Mouse (Mus musculus) kidney, adult 2 months (tissue): ENCODE measurements around the gene Aktip.

ENCODE experiments used
- CTCF ChIP-seq: fragments of 200-500 bp; conservative IDR thresholded peaks from 2 replicates; pipeline ENCODE4 v1.5.1; 2011; ENCODE audit warnings: low read depth, mild to moderate bottlenecking, control low read depth, low read length, moderate library complexity, mixed read lengths; ENCODE audit not compliant: insufficient read depth, insufficient read length
- POLR2A ChIP-seq: fragments of 200-500 bp; IDR thresholded peaks from one replicate; pipeline ENCODE4 v1.6.1; 2011; ENCODE audit warnings: low read depth, low read length, control low read depth

DNA sequence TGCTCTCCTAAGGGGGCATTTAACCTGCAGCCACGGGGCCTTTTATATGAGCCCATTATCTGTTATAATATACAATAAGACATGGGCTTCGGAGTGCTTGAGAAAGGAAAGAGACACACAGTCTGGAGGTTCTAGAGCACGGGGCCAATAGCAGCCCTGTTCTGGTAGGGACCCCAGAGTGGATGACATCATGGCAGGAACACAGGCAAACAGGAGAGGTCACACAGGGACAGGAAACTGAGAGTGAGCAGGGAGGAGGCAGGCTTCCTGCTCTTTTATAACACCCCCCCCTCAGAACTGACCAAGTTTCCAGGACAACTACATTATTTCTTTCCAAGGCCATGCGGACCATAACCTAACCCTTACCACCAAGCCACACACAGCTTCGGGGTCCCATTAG is 2.5 kb downstream of the Aktip start:
- TF ChIP-seq CTCF (no peak), POLR2A (no peak)
